Mouse (Mus musculus) testis, adult 10 weeks (tissue): ENCODE measurements around the gene Pip4k2b. TPM values are rescaled to one million over a fixed set of nuclear protein-coding genes. Genes with fewer than 3 reads are reported as not detected.

ENCODE experiments used
- polyA plus RNA-seq: library from polyadenylated mRNA; stranded (reverse); fragments of 350-450 nt; fragmentation: Illumina TruSeq; extraction: RNeasy Lipid Tissue Mini Kit (QIAGEN cat#74804); gene quantifications from one replicate; pipeline ENCODE4 v1.2.3, GENCODE M21; 2014; ENCODE audit warnings: low read depth, low replicate concordance

Gene Pip4k2b
- polyA plus RNA-seq, result 1.6 TPM

DNA sequence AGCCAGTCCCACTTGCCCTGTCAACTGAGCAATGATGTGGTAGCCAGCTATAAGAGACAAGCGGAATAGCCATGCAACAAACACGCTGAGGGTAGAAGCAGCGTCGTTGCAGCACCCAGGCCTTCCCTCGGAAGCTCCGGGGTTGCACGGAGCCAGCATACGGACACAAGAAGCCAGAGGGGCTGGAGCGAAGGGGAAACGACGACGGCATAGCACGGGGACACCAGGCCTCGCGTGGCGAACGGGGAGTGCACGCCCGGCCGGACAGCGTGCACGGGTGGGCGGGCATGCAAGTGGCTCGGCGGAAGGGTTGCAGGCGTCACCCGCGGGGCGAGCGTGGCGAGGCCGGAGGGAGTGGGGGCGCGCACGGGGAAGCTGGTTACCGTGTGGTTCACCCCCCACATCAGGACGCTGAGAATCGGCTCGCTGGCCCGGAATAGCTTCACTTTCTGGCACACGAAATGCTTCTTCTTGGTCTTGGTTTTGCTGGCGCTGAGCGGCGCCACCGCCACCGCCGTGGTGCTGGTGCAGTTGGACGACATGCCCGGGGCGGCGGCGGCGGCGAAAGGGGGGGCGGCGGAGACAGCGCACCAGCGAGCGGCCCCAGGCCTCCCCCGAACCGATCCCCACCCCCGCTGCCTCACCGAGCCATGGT lies at the start of gene Pip4k2b:
Pip4k2b (minus strand) TSS at position 642 of the 655 bp plus-strand sequence.

DNA sequence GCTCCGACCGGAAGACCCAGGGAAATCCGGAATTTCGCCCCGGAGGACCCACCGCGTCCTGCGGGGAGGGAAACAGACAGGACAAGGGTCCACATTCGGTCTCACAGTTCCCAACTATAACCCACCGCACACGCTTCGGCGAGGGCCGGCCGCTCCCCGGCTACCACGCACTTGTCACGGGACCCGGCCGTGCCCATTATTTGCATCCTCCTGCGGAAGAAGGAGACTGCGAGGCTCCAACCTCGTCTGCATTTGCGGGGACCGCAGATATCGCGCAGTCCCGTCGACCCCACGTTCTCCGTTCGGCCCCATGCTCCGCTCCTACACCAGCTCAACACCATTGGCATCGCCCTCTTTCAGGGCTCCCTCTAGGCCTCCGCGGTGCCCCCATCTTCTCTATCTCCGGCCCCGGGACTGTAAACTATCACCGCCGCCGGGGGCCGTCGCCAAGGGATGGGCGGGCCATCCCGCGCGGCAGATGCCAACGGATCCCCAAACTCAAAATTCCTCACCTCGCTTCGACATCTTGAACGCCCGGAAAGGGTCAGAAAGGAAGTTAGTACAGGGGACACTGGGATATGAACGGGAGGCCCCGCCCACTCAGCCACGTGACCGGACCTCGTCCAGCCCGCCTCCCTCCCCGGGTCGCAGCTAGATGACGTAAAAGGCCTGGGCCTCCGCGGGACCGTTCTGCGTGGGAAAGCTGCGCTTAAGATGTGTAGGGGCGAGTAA lies 37.5 kb upstream of the Pip4k2b start, which contains the start of gene Rpl23:
Rpl23 (minus strand) TSS at position 606 of the 732 bp plus-strand sequence.

DNA sequence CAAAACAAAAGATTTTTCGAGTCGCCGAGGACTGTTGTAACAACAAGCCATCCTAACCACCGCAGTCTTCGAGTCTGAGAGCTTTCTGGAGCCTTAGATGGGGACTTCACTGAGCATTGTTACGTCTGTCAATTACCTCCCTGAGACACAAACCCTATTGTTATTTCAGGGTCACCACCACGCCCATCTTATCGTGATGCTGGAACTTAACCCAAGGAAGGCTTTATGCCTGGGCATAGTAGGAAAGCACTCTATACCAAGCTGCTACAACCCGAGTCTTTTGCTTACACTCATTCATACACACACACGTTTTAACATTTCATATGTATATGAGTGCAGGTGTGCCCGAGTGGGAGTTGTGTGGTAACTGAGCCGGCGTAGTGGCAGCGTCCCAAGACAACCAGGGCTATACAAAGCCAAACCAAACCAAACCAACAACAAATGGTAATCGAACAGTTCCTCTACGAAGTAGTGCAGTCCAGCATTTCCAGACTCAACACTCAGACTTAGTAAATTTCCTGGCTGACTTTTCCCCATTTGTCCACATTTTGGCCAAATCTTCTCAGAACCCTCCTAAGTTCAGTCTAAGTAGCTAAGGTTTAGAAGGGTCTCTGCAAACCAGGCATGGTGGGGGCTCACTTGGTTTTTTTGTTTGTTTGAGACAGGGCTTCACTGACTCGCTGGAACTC lies 31.4 kb upstream of the Pip4k2b start, which contains the start of gene 1700001P01Rik:
1700001P01Rik (minus strand) TSS at position 111 of the 689 bp plus-strand sequence.

GRCm38 (mm10) chr11:97766154-97766881 lies 21.8 kb upstream of the Pip4k2b start, which contains the start of gene Cwc25:
Gene Cwc25 (minus strand): TSS chr11:97766556.

DNA sequence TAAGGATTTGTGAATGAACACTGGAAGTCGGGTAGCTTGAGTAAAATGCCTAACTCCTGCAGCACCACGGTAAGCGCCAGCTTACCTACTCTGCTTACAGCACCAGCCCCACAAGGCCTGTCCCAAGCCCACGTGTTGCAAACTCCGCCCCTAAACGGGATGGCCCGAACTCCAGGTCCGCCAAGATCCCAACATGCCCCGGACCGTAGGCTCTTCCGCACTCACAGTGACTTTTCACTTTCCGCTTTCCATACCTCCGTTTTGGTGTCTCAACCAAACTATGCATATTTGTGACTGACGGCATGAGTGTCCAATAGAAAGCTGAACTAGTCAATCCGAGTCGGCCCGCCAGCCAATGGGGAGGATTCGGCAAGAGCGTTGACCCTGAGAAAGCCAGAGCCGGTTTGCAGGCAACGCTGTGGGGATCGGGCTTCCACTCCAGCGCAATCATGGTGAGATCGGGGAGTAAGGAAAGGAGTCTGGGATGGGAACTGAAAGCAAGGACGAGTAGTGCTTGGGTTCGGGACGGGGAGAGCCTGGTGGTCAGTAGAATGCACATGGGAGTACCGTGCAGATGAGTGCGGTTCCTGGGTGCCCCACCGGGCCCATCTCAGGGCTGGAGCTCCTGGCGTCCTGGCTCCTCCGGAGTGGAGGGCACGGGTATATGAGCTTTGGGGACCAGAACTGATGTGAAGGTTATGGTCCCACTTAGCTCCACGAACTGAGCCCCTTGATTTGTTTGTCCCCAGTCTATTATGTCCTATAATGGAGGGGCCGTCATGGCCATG lies 41.3 kb downstream of the Pip4k2b start, which contains the start of gene Psmb3:
Psmb3 (plus strand) TSS at position 361 of the 788 bp plus-strand sequence.

DNA sequence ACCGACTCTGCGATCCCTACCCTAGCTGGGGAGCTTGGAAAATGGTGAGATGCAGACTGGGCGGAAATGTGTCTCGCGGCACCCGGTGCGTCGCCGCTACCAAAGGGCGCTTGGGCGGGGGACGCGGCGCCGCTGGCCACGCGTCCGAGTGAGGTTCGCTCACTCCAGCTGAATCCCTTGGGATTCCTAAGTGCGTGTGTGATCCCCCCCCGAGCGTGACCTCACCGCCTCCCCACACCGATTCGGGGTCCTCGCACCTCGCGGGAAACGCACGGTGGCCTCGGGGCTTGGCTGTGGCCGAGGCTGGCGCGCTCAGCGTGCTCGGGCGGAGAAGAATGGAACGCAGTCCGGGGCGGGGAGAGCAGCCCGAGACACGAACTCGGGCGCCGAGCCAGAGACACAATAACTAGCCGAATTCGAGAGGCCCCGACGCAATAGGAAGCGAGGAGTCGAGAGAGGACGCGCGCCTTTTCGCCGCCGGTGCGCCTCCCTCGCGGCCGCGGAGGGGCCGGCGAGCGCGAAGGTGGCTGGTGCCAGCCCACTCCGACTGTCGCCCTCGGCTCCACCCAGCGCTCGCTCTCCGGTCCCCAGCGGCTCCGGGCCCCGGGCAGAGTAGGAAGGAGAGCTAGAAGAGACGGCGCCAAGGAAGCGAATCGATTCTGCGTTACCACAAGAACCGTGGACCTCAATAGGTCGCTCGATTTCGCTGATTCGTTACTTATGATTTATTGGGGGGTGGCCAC lies 44.3 kb downstream of the Pip4k2b start, which contains the start of gene Pcgf2:
Pcgf2 (minus strand) TSS at position 495 of the 743 bp plus-strand sequence.

GRCm38 (mm10) chr11:97685613-97686321 lies 58.7 kb downstream of the Pip4k2b start, which contains the start of gene Cisd3:
Gene Cisd3 (plus strand): TSS chr11:97685826.

Other genes starting within 250 kb of the Pip4k2b start
- gene 4933428G20Rik, start 244.4 kb downstream of the Pip4k2b start, polyA plus RNA-seq, result 3.6 TPM
- gene Srcin1, start 168.5 kb downstream of the Pip4k2b start, polyA plus RNA-seq, result 0.73 TPM
- not detected for gene Epop, start 115.0 kb downstream of the Pip4k2b start, polyA plus RNA-seq
- gene Mllt6, start 81.3 kb downstream of the Pip4k2b start, polyA plus RNA-seq, result 2.0 TPM
- 2.2 TPM for gene Cisd3, start 58.9 kb downstream of the Pip4k2b start, polyA plus RNA-seq
- gene Pcgf2, start 44.2 kb downstream of the Pip4k2b start, polyA plus RNA-seq, result 0.76 TPM
- gene Psmb3, start 41.3 kb downstream of the Pip4k2b start, polyA plus RNA-seq, result 7.3 TPM
- 8.3 TPM for gene Cwc25, start 21.9 kb upstream of the Pip4k2b start, polyA plus RNA-seq
- 13.8 TPM for gene 1700001P01Rik, start 31.2 kb upstream of the Pip4k2b start, polyA plus RNA-seq
- gene Rpl23, start 37.7 kb upstream of the Pip4k2b start, polyA plus RNA-seq, result 677 TPM
- 8.6 TPM for gene Lasp1, start 54.3 kb upstream of the Pip4k2b start, polyA plus RNA-seq
- gene B230217C12Rik, start 96.1 kb upstream of the Pip4k2b start, polyA plus RNA-seq, result 3.0 TPM
- 34.0 TPM for gene Fbxo47, start 139.4 kb upstream of the Pip4k2b start, polyA plus RNA-seq
- gene Plxdc1, start 241.7 kb upstream of the Pip4k2b start, polyA plus RNA-seq, result 2.4 TPM